Mouse (Mus musculus) urinary bladder, postnatal 14 days (tissue): ENCODE data around the gene Gm17606.

Experiments used
- DNase-seq: peaks from one replicate; pipeline ENCODE4 v3.0.0; 2021; ENCODE audit warnings: low spot score

Gm17606 gene

GRCm38 (mm10) chr14:54624976-54625375 lies 15.8 kb upstream of the Gm17606 start:
- no peak for DNase-seq

DNA sequence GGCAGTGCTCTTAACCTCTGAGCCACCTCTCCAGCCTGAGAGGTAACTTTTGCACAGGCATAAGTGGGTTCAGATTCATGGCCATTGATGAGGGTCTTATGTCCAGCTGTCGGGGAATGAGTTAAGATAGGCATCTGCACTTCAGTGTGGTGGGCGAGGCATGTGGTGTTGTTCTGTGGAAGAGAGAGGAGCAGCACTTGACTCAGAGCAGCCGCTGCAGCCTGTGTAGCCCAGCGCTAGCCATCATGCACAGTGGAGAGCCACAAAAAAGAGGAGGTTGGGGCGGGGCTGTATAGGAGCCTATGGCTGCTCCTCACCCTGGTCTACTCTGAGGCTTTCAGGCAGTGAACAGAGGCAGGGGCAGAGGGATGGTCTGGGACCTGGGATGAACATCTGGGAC lies 12.6 kb upstream of the Gm17606 start:
- DNase-seq: no peak

DNA sequence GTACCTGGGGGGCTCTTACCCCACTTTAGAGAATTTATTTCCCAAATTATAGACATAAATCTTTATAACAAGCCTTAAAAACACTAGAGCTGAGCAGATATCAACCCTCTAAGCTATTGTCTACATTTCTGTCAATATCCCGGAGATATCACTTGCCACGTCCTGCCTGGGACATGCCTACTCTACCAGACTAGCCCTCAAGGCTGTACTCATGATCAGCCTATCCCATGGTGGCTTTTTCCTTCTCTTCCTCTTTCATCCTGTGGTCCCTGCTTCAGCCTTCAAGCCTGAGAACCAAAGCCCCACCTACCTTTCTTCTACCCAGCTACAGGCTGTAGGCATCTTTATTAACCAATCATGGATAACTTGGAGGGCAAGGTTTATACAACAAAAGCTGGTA lies 11.0 kb upstream of the Gm17606 start:
- DNase-seq: no peak

DNA sequence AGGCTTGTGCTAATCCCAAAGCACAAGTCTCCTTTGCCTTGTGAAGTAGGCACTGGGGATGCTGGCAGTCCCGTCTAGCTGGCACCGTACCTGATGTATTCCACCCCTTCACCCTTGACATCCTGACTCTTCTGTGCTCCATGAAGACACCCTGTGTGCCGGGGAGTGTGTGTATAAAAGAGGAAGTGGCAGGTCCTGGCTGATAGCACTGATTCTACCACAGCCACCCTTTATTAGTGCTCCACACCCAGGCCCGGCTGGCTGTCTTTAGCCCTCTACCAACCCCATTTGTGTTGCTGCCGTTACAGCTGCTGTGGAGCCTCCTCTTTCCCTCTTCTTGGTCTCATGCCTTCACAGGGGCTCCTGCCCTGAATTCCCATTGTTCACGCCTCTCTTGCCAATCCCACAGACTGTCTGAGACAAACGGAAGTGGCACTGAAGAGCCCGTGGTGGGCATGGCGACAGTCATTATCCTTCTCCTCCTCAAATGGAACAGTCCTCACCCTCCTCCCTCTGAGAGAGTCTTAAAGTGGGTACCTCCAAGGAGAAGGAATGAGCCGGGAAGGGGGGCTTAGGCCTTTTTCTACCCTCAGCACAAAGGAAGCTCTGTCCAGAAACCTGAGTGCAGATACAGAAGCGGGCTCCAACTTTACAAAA lies 10.0 kb upstream of the Gm17606 start:
- no peak for DNase-seq

- no peak for DNase-seq
Measured at GRCm38 (mm10) chr14:54631240-54631599, 9.5 kb upstream of the Gm17606 start.

- no peak for DNase-seq
Measured at GRCm38 (mm10) chr14:54632252-54632651, 8.5 kb upstream of the Gm17606 start.

DNA sequence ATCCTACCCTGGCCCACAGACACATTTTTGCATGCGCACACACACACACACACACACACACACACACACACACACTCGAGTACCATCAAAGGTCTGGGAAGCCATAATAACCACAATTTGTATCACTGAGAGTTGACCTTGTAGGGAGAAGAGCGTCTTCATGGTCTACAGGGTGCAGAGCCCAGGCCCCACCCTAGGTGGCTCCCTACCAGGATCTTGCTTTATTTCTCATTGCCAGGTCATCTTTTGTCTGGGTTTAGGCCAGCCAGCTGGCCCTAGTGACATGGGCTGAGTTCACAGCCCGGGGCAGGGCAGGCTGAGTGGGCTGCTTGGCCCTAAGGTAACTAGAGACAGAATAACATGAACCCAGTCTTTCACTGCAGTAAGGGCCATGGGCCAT lies 6.6 kb upstream of the Gm17606 start:
- no peak for DNase-seq

GRCm38 (mm10) chr14:54636954-54637353 lies 3.8 kb upstream of the Gm17606 start:
- DNase-seq: peak; percentile 35

DNA sequence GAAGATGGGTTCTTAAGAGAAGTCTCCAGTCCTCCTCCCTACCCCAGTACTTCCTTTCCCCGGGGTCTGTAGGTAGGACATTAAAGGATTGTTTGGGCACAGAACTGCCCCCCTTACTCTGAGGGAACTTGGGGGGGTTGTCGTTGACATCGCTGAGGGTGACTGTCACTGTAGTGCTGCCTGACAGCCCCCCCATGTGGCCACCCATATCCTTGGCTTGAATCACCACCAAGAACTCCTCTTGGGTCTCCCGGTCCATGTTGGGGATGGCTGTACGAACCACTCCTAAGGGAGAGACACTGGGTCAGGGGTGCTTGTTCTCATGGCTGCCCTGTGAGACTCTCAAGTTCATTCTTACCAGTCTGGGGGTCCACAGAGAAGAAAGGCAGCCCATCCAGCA lies 2.5 kb upstream of the Gm17606 start:
- DNase-seq: no peak

- no peak for DNase-seq
Measured at GRCm38 (mm10) chr14:54640121-54640520, 631 bp upstream of the Gm17606 start.

- peak; percentile 93 for DNase-seq
Measured at GRCm38 (mm10) chr14:54641305-54641969, 685 bp downstream of the Gm17606 start, which contains the start of gene Cdh24. Gene Cdh24, minus strand, starts transcription at chr14:54641364.

GRCm38 (mm10) chr14:54642224-54642944 lies 1.6 kb downstream of the Gm17606 start:
- DNase-seq: no peak

DNA sequence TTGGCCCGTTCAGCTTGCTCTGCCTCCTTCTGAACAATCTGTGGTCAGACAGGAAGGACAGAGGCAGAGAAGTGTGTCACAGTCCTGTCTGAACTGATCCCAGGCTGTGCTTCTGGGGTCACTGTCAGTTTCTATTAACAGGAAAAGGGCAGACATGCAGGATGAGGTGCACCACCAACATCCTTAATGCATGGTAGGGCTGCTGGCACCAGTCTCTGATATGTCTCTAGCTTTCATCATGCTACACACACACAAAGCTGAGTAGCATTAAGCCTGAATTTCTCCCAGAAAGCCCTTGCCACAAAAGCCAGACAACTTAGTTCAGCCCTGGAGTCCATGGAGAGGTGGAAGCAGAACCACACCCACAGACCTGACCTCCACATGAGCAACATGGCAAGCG lies 2.3 kb downstream of the Gm17606 start:
- no peak for DNase-seq

GRCm38 (mm10) chr14:54644294-54644693 lies 3.5 kb downstream of the Gm17606 start:
- DNase-seq: peak; percentile 31

DNA sequence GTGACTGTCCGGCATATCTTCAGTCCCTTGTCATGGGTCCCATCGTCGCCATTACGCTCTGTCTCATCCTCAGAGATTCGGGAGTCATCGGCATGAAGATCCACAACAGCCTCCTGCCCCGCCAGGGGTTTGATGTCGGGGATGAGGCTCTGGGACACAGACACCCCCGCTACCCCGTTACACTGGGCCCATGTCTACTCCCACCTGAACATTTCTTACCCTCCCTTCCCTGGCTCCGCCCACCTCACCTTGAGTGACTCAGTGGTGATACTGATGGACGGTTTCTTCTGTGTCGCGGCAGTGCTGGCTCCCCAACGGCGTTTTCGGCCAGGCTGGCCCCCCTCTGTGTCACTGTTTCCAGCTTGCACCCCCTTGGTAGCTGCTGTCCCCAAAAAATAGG lies 5.7 kb downstream of the Gm17606 start:
- no peak for DNase-seq

- no peak for DNase-seq
Measured at GRCm38 (mm10) chr14:54646898-54647636, 6.3 kb downstream of the Gm17606 start.

- DNase-seq: no peak
Measured at GRCm38 (mm10) chr14:54647900-54648299, 7.1 kb downstream of the Gm17606 start.

DNA sequence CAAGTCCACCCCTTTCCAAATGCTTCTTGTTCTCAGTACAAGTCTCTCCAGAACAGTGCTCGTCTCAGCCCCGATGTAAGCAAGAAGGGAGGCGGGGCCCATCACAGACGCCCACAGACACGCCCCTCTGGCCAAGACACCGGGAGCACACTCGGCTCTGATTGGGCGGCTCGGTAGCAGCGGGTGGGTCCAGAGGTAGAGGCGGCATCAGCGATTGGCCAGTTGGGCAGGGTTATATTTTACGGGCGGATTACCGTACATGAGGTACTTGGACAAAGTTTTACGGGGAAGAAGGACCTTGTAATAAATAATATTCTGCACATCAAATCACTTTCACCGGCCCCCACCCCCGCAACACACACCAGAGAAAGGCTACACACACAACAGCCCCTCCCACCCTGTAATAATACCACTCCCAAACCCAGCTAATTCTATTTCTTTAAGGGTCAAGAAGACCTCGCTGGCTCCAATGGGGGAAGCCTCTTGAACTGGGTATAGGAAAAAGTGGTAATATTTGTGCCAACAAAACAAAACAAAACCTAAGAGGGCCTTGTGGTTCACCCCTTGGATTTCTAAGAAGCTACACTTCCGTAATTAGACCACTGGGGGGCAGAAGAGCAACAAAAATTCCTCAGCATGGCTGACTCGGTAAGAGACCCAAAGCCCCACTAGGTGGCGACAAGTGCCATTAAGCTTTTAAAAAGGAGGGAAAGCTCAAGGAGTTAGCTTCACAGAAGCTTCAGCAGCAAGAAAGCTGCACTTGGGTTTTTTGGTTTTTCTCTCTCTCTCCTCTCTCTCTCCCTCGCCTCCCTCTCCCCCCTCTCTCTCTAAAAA lies 10.1 kb downstream of the Gm17606 start:
- DNase-seq: peak; percentile 89

- no peak for DNase-seq
Measured at GRCm38 (mm10) chr14:54651556-54651955, 10.8 kb downstream of the Gm17606 start.

DNA sequence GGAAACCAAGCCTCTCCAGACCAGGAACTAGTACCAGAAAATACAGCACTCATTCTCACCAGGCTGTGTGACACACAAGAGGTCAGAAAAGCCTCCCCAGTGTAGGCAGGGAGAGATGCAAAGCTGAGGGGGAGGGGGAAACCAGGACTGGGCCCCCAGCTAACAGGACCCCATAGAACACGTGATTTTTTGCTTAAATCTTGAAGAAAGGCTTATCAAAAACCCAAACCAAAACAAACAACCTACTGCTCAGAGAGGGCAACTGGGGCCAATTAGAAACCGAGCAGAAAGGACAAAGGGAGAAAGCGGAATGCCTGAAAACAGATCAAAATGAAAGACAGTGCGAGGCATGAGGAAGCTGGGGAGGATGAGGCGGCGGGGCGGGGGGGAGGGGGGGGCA lies 12.0 kb downstream of the Gm17606 start:
- DNase-seq: no peak

DNA sequence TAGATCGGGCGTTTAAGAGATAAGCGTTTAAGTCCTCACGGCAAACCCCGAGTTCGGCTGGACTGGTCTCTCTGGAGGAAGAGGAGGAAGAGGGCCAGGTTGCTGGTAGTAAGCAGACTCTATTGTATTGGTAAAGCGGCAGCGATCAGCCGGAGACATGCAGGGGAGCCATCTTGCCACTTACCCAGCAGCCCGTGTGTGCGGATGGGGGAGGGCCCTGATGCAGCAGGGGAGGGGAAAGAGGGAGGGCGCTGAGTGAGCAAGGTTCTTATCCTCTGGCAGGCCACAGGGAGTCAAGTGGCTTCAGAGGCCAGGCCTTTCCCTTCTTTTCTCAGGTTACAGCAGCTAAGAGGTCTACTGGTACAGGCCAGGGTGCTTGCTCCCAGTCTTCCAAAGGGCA lies 12.7 kb downstream of the Gm17606 start:
- DNase-seq: peak; percentile 88

- DNase-seq: no peak
Measured at GRCm38 (mm10) chr14:54660009-54660408, 19.3 kb downstream of the Gm17606 start.
